Mouse (Mus musculus) lung, adult 2 months (tissue): ENCODE data around the gene Mageb1.
"Not testable (repeated sequence)": the region's sequence is repeated elsewhere in the genome, so short reads cannot be mapped to it uniquely, and the experiment has no call there.

Source experiments
- CTCF ChIP-seq: fragments of 200-500 bp; IDR thresholded peaks from 2 replicates; pipeline ENCODE4 v1.5.1; 2011; ENCODE audit warnings: mild to moderate bottlenecking, low read length, control low read depth; ENCODE audit not compliant: insufficient read depth
- POLR2A ChIP-seq: fragments of 200-500 bp; IDR thresholded peaks from 2 replicates; pipeline ENCODE4 v1.6.1; 2011; ENCODE audit warnings: low read depth, mild to moderate bottlenecking, control low read depth, low read length, borderline replicate concordance; ENCODE audit errors: extremely low read depth

DNA sequence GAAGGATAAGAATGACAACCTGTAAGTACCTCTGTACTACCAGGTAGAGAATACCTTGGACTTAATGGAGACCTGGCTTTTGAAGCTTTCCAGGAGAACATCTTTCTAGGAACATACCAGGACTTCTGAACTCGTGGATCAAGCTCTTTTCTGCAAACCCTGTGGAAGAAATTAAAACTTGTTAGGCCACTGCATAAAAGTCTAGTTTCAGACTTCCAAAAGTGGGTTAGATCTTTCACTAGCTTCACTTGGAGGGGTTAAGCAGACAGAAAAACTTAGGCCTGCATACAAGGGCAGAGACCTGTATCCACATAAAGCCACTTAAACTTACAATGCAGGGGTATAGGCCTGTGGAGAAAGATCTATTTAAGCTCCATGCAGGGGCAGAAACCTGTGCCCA, at the start of gene Mageb1:
- not testable (repeated sequence) for TF ChIP-seq CTCF, POLR2A
